Mouse (Mus musculus) heart, embryonic 11.5 days (tissue): Measurements from ENCODE around the gene Dapk2. TPM values are rescaled to one million over a fixed set of nuclear protein-coding genes. Genes with fewer than 3 reads are reported as not detected.

Experiments used
- ATAC-seq: fragments of 200-750 bp; cut with Nextera tagmentation; replicated peaks from 2 replicates; pipeline ENCODE4 v1.8.0; 2017; ENCODE audit warnings: moderate library complexity; ENCODE audit not compliant: insufficient number of reproducible peaks, low FRiP score, low TSS enrichment
- H3K27ac ChIP-seq: fragments of 300-500 bp; sonication (generic); 2 replicates; pipeline ENCODE4 v1.5.1; 2014; ENCODE audit warnings: mild to moderate bottlenecking, low read depth, low read length
- H3K27me3 ChIP-seq: fragments of 300-500 bp; sonication (generic); 2 replicates; pipeline ENCODE4 v1.6.1; 2014; ENCODE audit warnings: mild to moderate bottlenecking, low read length, mixed read lengths; ENCODE audit not compliant: control insufficient read depth, insufficient read depth
- H3K36me3 ChIP-seq: fragments of 300-500 bp; sonication (generic); 2 replicates; pipeline ENCODE4 v1.6.1; 2014; ENCODE audit warnings: mild to moderate bottlenecking, low read length, moderate library complexity, mixed read lengths; ENCODE audit not compliant: control insufficient read depth, insufficient read depth
- H3K4me1 ChIP-seq: fragments of 300-500 bp; sonication (generic); 2 replicates; pipeline ENCODE4 v1.6.1; 2014; ENCODE audit warnings: low read length; ENCODE audit not compliant: control insufficient read depth, insufficient read depth
- H3K4me2 ChIP-seq: fragments of 300-500 bp; sonication (generic); 2 replicates; pipeline ENCODE4 v1.6.1; 2014; ENCODE audit warnings: mild to moderate bottlenecking, moderate library complexity
- H3K4me3 ChIP-seq: fragments of 300-500 bp; sonication (generic); 2 replicates; pipeline ENCODE4 v1.5.1; 2014; ENCODE audit warnings: low read depth, low read length
- H3K9ac ChIP-seq: fragments of 300-500 bp; sonication (generic); 2 replicates; pipeline ENCODE4 v1.6.1; 2014; ENCODE audit warnings: mild to moderate bottlenecking, low read depth, low read length, moderate library complexity
- H3K9me3 ChIP-seq: fragments of 300-500 bp; sonication (generic); replicated peaks from 2 replicates; pipeline ENCODE4 v1.6.1; 2016; ENCODE audit warnings: low read length; ENCODE audit not compliant: control insufficient read depth
- WGBS: fragments of 180-500 bp; shearing (Covaris S2); extraction: QIAGEN DNeasy Blood & Tissue Kit; methylation state at CpG from one replicate; pipeline ENCODE4 v1.1.7; 2014; ENCODE audit not compliant: insufficient replicate concordance; 5-methylcytosine and 5-hydroxymethylcytosine counted together
- polyA plus RNA-seq: library from polyadenylated mRNA; unstranded; fragments of >200 nt; fragmentation: Nextera tagmentation; extraction: Ambion mirVana; gene quantifications from 2 replicates; pipeline ENCODE4 v1.2.1, GENCODE M21; 2014

The Dapk2 gene
- polyA plus RNA-seq, 1 experiment from 2014 or later, result 9.8 TPM

- Histone ChIP-seq H3K9ac (no peak overlapping the region), H3K36me3 (no peaks in the 10 kb centered on the region), H3K27ac (no peak overlapping the region), H3K4me1 (peaks cover 14% of the 10 kb centered on the region), H3K4me3 (no peak overlapping the region), H3K27me3 (no peaks in the 10 kb centered on the region), H3K9me3 (no peaks in the 10 kb centered on the region), H3K4me2 (no peak overlapping the region)
- WGBS, result 62% methylated on average over 3 of the region's 3 CpGs
- ATAC-seq, result no peak
These were observed 37.1 kb upstream of the Dapk2 start for GRCm38 (mm10) chr9:66120945-66121344.

- ATAC-seq, result no peak
- H3K9ac ChIP-seq, result no peak overlapping the region
- no peaks in the 10 kb centered on the region for H3K27me3 ChIP-seq
These were observed 36.6 kb upstream of the Dapk2 start for GRCm38 (mm10) chr9:66121421-66121820.

GRCm38 (mm10) chr9:66123648-66124047, 34.4 kb upstream of the Dapk2 start:
- Histone ChIP-seq H3K36me3 (no peaks in the 10 kb centered on the region), H3K9me3 (no peaks in the 10 kb centered on the region), H3K4me1 (peaks cover 22% of the 10 kb centered on the region), H3K4me3 (peak overlapping the region; percentile 75), H3K27me3 (no peaks in the 10 kb centered on the region), H3K4me2 (peak overlapping the region; percentile 71), H3K27ac (no peak overlapping the region; the same call in 1 of the 2 replicates), H3K9ac (peak overlapping the region; percentile 80; the same call in 1 of the 2 replicates)
- no peak for ATAC-seq
- 15% methylated on average over 5 of the region's 5 CpGs for WGBS

More at GRCm38 (mm10) chr9:66121421-66121820, 36.6 kb upstream of the Dapk2 start:
- Histone ChIP-seq H3K4me1 (peaks cover 14% of the 10 kb centered on the region), H3K36me3 (no peaks in the 10 kb centered on the region), H3K9me3 (no peaks in the 10 kb centered on the region), H3K4me3 (no peak overlapping the region), H3K27ac (no peak overlapping the region), H3K4me2 (no peak overlapping the region)

- peak overlapping the region; percentile 80 for H3K9ac ChIP-seq
- no peaks in the 10 kb centered on the region for H3K27me3 ChIP-seq
- peak; percentile 47; the same call in 1 of the 2 replicates for ATAC-seq
- H3K36me3 ChIP-seq, result no peaks in the 10 kb centered on the region
- H3K4me3 ChIP-seq, result peak overlapping the region; percentile 75
- peak overlapping the region; percentile 71 for H3K4me2 ChIP-seq
- H3K27ac ChIP-seq, result peak overlapping the region; percentile 88
- under 1% methylated on average over 12 of the region's 12 CpGs for WGBS
- H3K4me1 ChIP-seq, result peaks cover 22% of the 10 kb centered on the region
- H3K9me3 ChIP-seq, result no peaks in the 10 kb centered on the region
These were observed 33.9 kb upstream of the Dapk2 start for GRCm38 (mm10) chr9:66124111-66124531.

- Histone ChIP-seq H3K27ac (peak overlapping the region; percentile 88), H3K27me3 (no peaks in the 10 kb centered on the region), H3K4me3 (peak overlapping the region; percentile 75), H3K36me3 (no peaks in the 10 kb centered on the region), H3K4me1 (peaks cover 22% of the 10 kb centered on the region), H3K9ac (peak overlapping the region; percentile 80), H3K4me2 (peak overlapping the region; percentile 71), H3K9me3 (no peaks in the 10 kb centered on the region)
- ATAC-seq, result peak; percentile 98
- WGBS, result 16% methylated on average over 33 of the region's 33 CpGs
These were observed 33.1 kb upstream of the Dapk2 start for GRCm38 (mm10) chr9:66124681-66125542.

- peak overlapping the region; percentile 62 for H3K4me3 ChIP-seq
- peak overlapping the region; percentile 67 for H3K9ac ChIP-seq
- 39% methylated on average over 12 of the region's 12 CpGs for WGBS
- H3K27ac ChIP-seq, result peak overlapping the region; percentile 88
- H3K4me2 ChIP-seq, result peak overlapping the region; percentile 71
- H3K36me3 ChIP-seq, result no peaks in the 10 kb centered on the region
- no peaks in the 10 kb centered on the region for H3K27me3 ChIP-seq
- H3K4me1 ChIP-seq, result peaks cover 22% of the 10 kb centered on the region
- ATAC-seq, result no peak
- no peaks in the 10 kb centered on the region for H3K9me3 ChIP-seq
These were observed 32.2 kb upstream of the Dapk2 start for GRCm38 (mm10) chr9:66125543-66126455.

GRCm38 (mm10) chr9:66126456-66127192, 31.4 kb upstream of the Dapk2 start, which contains the start of the genes Snx1 and Ciao2a:
Gene Snx1 (minus strand): TSS chr9:66126587.
Gene Ciao2a (plus strand): TSS chr9:66126611.
- WGBS, result 1% methylated on average over 34 of the region's 34 CpGs
- peak; percentile 79 for ATAC-seq
- Histone ChIP-seq H3K4me2 (peak within 1 kb of the TSS; percentile 71), H3K4me1 (peaks cover 22% of the 10 kb centered on the region), H3K9me3 (no peaks in the 10 kb centered on the region), H3K27ac (peak within 1 kb of the TSS; percentile 88), H3K36me3 (no peaks in the 10 kb centered on the region), H3K4me3 (peak within 1 kb of the TSS; percentile 62), H3K9ac (peak within 1 kb of the TSS; percentile 86), H3K27me3 (no peaks in the 10 kb centered on the region)

- H3K27me3 ChIP-seq, result no peaks in the 10 kb centered on the region
- no peak for ATAC-seq
- peaks cover 22% of the 10 kb centered on the region for H3K4me1 ChIP-seq
- peak overlapping the region; percentile 86 for H3K9ac ChIP-seq
- no peaks in the 10 kb centered on the region for H3K36me3 ChIP-seq
- H3K27ac ChIP-seq, result peak overlapping the region; percentile 71
- whole genome bisulfite sequencing, result 43% methylated on average over 6 of the region's 6 CpGs
- peak overlapping the region; percentile 71 for H3K4me2 ChIP-seq
- H3K9me3 ChIP-seq, result no peaks in the 10 kb centered on the region
- peak overlapping the region; percentile 62 for H3K4me3 ChIP-seq
These were observed 30.9 kb upstream of the Dapk2 start for GRCm38 (mm10) chr9:66127193-66127546.
